Mouse (Mus musculus): ENCODE data around the gene Cdh18. TPM values are rescaled to one million over a fixed set of nuclear protein-coding genes. Genes with fewer than 3 reads are reported as not detected.
"Not testable (repeated sequence)": the region's sequence is repeated elsewhere in the genome, so short reads cannot be mapped to it uniquely, and the experiment has no call there.

Gene Cdh18
- polyA plus RNA-seq, 1 experiment from 2014 or later: not detected

GRCm38 (mm10) chr15:23087535-23087934 lies 538.7 kb downstream of the Cdh18 start:
- TF ChIP-seq CTCF (IDR thresholded peaks at IDR 0.05): no peak
- in situ Hi-C loops (cut with MboI; ENCODE audit: low pct_unique_long_range_greater_than_20kb): no loop called here
- H3K27me3 ChIP-seq: no peaks in the 10 kb centered on the region
- no peak for DNase-seq (ENCODE audit: low read depth, low spot score)
- CTCF ChIA-PET: no interaction called here
- POLR2A ChIA-PET: interaction anchor here (0.5 kb wide), 1 partner anchor 402 kb away, joined by 4 read pairs; no protein-coding TSS in a partner anchor
- no peak for ATAC-seq

- H3K27me3 ChIP-seq: no peaks in the 10 kb centered on the region
- no peak for DNase-seq (ENCODE audit: low read depth, low spot score)
- ATAC-seq: no peak
- no peak for TF ChIP-seq CTCF (IDR thresholded peaks at IDR 0.05)
- POLR2A ChIA-PET: no interaction called here
- in situ Hi-C loops (cut with MboI; ENCODE audit: low pct_unique_long_range_greater_than_20kb): no loop called here
- CTCF ChIA-PET: no interaction called here
These were observed 547.8 kb downstream of the Cdh18 start for GRCm38 (mm10) chr15:23096601-23097000.

GRCm38 (mm10) chr15:23104668-23105380 lies 556.0 kb downstream of the Cdh18 start:
- TF ChIP-seq CTCF (IDR thresholded peaks at IDR 0.05): no peak
- in situ Hi-C loops (cut with MboI; ENCODE audit: low pct_unique_long_range_greater_than_20kb): no loop called here

DNA sequence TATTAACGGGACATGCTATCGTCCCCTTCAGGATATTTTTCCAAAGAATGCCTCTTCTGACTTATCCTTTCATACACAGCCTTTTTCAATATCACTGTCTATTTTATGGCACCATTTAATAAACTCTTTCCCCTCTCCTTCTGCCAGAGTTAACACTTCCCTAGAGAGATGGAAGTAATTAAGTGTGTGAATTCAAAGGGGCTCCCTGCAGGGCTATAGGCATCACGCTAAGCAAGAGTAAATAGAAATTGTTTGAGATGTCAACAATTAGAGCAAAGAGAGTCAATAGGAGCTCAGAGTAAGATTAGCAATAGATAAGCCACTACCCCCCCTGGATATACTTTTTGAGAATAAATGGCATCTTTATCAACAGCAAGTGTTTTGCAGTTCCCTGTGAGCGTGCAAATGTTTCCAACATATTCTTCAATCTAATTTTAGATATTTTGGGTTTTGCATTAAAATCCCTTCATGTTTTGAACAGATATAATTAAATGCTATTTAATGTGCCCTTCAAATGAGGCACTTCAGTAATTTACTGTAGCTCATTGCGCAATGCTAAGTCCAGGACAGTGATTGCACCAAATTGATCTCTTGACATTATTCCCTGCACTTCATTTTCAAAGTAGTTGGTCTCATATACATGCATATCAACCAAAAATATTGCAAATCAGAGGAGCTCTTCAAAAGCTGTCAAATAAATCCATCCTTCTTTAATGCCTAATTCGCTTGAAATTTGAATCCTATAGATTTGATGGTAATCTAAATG lies 586.3 kb downstream of the Cdh18 start:
- in situ Hi-C loops (cut with MboI; ENCODE audit: low pct_unique_long_range_greater_than_20kb): no loop called here
- DNase-seq (ENCODE audit: low read depth, low spot score) (no peak), ATAC-seq (no peak)
- no peaks in the 10 kb centered on the region for H3K27me3 ChIP-seq
- ChIA-PET POLR2A (no interaction called here), CTCF (no interaction called here)
- TF ChIP-seq CTCF (IDR thresholded peaks at IDR 0.05): no peak

More at GRCm38 (mm10) chr15:23104668-23105380, 556.0 kb downstream of the Cdh18 start:
- DNase-seq (ENCODE audit: low read depth, low spot score) (no peak), ATAC-seq (no peak)
- CTCF ChIA-PET: no interaction called here
- no peaks in the 10 kb centered on the region for H3K27me3 ChIP-seq
- POLR2A ChIA-PET: no interaction called here

- in situ Hi-C loops (cut with MboI; ENCODE audit: low pct_unique_long_range_greater_than_20kb): no loop called here
- H3K27me3 ChIP-seq: no peaks in the 10 kb centered on the region
- DNase-seq (ENCODE audit: low read depth, low spot score): no peak
- CTCF ChIA-PET: no interaction called here
- no peak for ATAC-seq
- no peak for TF ChIP-seq CTCF (IDR thresholded peaks at IDR 0.05)
- POLR2A ChIA-PET: no interaction called here
These were observed 588.1 kb downstream of the Cdh18 start for GRCm38 (mm10) chr15:23136971-23137370.

GRCm38 (mm10) chr15:23142907-23143306 lies 594.1 kb downstream of the Cdh18 start:
- POLR2A ChIA-PET; DNase-seq (ENCODE audit: low read depth, low spot score); in situ Hi-C loops (cut with MboI; ENCODE audit: low pct_unique_long_range_greater_than_20kb); ATAC-seq; H3K27me3 ChIP-seq; CTCF ChIA-PET: not testable (repeated sequence)

GRCm38 (mm10) chr15:23155883-23156282 lies 607.1 kb downstream of the Cdh18 start:
- ATAC-seq (no peak), DNase-seq (ENCODE audit: low read depth, low spot score) (no peak)
- ChIA-PET CTCF (no interaction called here), POLR2A (no interaction called here)
- no peak for TF ChIP-seq CTCF (IDR thresholded peaks at IDR 0.05)
- in situ Hi-C loops (cut with MboI; ENCODE audit: low pct_unique_long_range_greater_than_20kb): no loop called here
- H3K27me3 ChIP-seq: no peaks in the 10 kb centered on the region

- CTCF ChIA-PET: no interaction called here
- no peak for ATAC-seq
- POLR2A ChIA-PET: no interaction called here
- no peak for DNase-seq (ENCODE audit: low read depth, low spot score)
- no peak for TF ChIP-seq CTCF (IDR thresholded peaks at IDR 0.05)
- H3K27me3 ChIP-seq: no peaks in the 10 kb centered on the region
- in situ Hi-C loops (cut with MboI; ENCODE audit: low pct_unique_long_range_greater_than_20kb): no loop called here
These were observed 616.0 kb downstream of the Cdh18 start for GRCm38 (mm10) chr15:23164869-23165268.

GRCm38 (mm10) chr15:23174623-23175022 lies 625.8 kb downstream of the Cdh18 start:
- no peaks in the 10 kb centered on the region for H3K27me3 ChIP-seq
- ATAC-seq (no peak), DNase-seq (ENCODE audit: low read depth, low spot score) (no peak)
- ChIA-PET CTCF (no interaction called here), POLR2A (no interaction called here)
- no peak for TF ChIP-seq CTCF (IDR thresholded peaks at IDR 0.05)
- in situ Hi-C loops (cut with MboI; ENCODE audit: low pct_unique_long_range_greater_than_20kb): no loop called here

DNA sequence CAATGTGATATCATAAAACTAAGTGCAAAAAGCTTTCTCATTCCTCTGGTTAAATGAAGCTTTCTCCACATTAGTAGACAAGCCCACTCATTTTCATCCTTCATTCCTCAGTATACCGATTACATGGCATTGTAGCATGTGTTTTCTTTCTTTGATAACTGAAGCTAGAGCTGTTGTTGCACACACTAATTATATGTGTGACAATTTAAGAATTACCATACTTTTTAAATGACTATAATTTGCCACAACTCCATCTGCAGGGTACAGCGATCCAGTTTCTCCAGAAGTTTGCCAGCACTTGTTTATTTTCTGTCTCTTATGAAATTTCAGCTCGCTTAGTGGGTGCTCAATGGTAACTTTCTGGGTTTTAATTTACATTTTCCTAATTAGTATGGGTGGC lies 663.2 kb downstream of the Cdh18 start:
- no peak for TF ChIP-seq CTCF (IDR thresholded peaks at IDR 0.05)
- in situ Hi-C loops (cut with MboI; ENCODE audit: low pct_unique_long_range_greater_than_20kb): no loop called here
- ATAC-seq: no peak
- CTCF ChIA-PET: no interaction called here
- DNase-seq (ENCODE audit: low read depth, low spot score): no peak
- H3K27me3 ChIP-seq: no peaks in the 10 kb centered on the region
- POLR2A ChIA-PET: interaction anchor here (0.6 kb wide), 1 partner anchor 13 kb away, joined by 3 read pairs; no protein-coding TSS in a partner anchor

- H3K27me3 ChIP-seq: no peaks in the 10 kb centered on the region
- ChIA-PET POLR2A (no interaction called here), CTCF (no interaction called here)
- in situ Hi-C loops (cut with MboI; ENCODE audit: low pct_unique_long_range_greater_than_20kb): no loop called here
- no peak for TF ChIP-seq CTCF (IDR thresholded peaks at IDR 0.05)
- no peak for ATAC-seq
- no peak for DNase-seq (ENCODE audit: low read depth, low spot score)
These were observed 681.8 kb downstream of the Cdh18 start for GRCm38 (mm10) chr15:23230616-23231015.

All from Patski (cell line).